Mouse (Mus musculus) bone marrow, adult 2 months (tissue): Measurements from ENCODE around the gene Creb5.

Experiments
- CTCF ChIP-seq: fragments of 200-500 bp; IDR thresholded peaks from 2 replicates; pipeline ENCODE4 v1.5.1; 2011; ENCODE audit warnings: low read length, control low read depth; ENCODE audit not compliant: control insufficient read depth, insufficient read depth
- POLR2A ChIP-seq: fragments of 200-500 bp; IDR thresholded peaks from 2 replicates; pipeline ENCODE4 v1.6.1; 2011; ENCODE audit warnings: low read depth, mild to moderate bottlenecking, control low read depth, low read length, borderline replicate concordance; ENCODE audit not compliant: control insufficient read depth

DNA sequence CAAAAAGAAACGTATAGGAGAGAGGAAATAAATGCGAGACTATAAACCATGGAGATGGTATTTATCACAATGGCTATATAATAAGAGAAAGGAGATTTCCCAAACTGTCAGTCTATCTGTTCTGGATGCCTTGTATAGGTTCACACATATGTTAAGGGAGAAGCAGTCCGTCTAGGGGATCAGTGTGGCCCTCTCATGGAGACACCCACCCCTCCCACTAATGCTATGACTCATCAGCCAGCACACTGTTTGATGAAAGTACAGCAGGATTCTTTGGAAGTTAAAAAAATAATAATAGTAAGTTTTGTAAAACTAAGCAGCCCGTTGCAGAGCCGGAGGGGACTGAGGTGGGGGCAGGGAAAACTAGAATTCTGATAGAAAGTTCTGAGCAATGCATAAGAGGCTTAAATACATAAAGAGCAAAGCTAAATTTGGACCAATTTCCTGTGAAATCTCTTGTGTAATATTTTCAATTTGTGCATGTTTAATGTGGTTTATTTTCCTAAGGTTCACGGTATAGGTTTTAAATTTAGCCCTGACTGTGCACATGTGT, 176.3 kb downstream of the Creb5 start:
- TF ChIP-seq POLR2A, result no peak
- no peak for TF ChIP-seq CTCF
